Mouse (Mus musculus) bone marrow macrophage, adult 2 months (primary cell): ENCODE measurements around the gene Arl14. TPM values are rescaled to one million over a fixed set of nuclear protein-coding genes. Genes with fewer than 3 reads are reported as not detected.

ENCODE experiments used
- H3K27ac ChIP-seq: 2 replicates; pipeline ENCODE4 v1.5.1; 2012; ENCODE audit warnings: low read depth, low read length; ENCODE audit not compliant: insufficient read depth
- H3K4me1 ChIP-seq: 2 replicates; pipeline ENCODE4 v1.6.1; 2012; ENCODE audit warnings: low read length; ENCODE audit not compliant: control insufficient read depth, insufficient read depth
- H3K4me3 ChIP-seq: 2 replicates; pipeline ENCODE4 v1.5.1; 2012; ENCODE audit warnings: mild to moderate bottlenecking, low read length, moderate library complexity; ENCODE audit not compliant: insufficient read depth
- CTCF ChIP-seq: IDR thresholded peaks from 2 replicates; pipeline ENCODE4 v1.5.1; 2012; ENCODE audit warnings: low read depth, mild to moderate bottlenecking, low read length, moderate library complexity
- POLR2A ChIP-seq: IDR thresholded peaks from 2 replicates; pipeline ENCODE4 v1.6.1; 2012; ENCODE audit warnings: mild to moderate bottlenecking, low read depth, low read length, borderline replicate concordance
- polyA plus RNA-seq: library from polyadenylated mRNA; stranded (reverse); fragments of >200 nt; gene quantifications from 2 replicates; pipeline ENCODE4 v1.2.4, GENCODE M21; 2012; ENCODE audit not compliant: missing spikeins, insufficient read depth, insufficient read length

Gene Arl14
- not detected in 2 replicates for polyA plus RNA-seq

- H3K4me3 ChIP-seq, result no peak within 1 kb of the TSS
- H3K27ac ChIP-seq, result no peak within 1 kb of the TSS
- TF ChIP-seq POLR2A, result no peak
- TF ChIP-seq CTCF, result no peak
- H3K4me1 ChIP-seq, result peaks cover 3% of the 10 kb centered on the region; the same call in 1 of the 2 replicates
Measured at GRCm38 (mm10) chr3:69221806-69222501, at the start of gene Arl14. Gene Arl14 (plus strand): TSS chr3:69222419.

GRCm38 (mm10) chr3:69175229-69175628 is 47.0 kb upstream of the Arl14 start:
- H3K4me3 ChIP-seq, result no peak overlapping the region
- no peak overlapping the region for H3K27ac ChIP-seq
- no peak for TF ChIP-seq POLR2A
- no peak for TF ChIP-seq CTCF
- peaks cover 19% of the 10 kb centered on the region for H3K4me1 ChIP-seq

DNA sequence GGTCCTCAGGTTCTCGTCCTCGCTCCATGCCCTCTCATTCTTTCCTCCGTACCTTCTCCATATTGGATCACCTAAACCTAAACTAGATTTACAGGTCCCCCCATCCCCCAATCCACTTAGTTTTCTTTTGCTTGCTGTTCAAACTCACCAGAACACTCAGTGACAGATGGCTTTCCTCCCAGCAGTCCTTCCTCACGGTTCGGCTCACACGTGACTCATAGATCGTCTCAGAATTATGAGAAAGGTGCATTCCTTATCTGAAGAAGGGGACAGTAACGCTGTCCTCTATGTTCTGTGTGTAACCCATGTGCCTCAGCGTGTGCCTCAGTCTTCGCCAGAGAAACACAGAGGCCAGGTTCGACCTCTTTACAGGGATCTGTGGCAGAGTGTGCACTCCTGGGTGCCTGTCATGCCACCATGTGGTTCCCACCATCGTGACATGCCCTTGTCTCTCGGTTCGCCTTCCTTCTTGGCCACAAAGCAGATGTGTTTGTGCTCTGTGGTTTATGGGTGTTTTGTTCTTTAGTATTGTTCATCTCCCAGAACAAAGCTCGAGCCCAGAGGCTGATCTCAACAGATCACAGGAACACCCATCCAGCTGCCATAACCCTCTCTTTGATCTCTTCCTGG is 44.9 kb upstream of the Arl14 start:
- Histone ChIP-seq H3K4me3 (no peak overlapping the region), H3K4me1 (peaks cover 13% of the 10 kb centered on the region; the same call in 1 of the 2 replicates), H3K27ac (no peak overlapping the region)
- TF ChIP-seq CTCF (no peak), POLR2A (no peak)

DNA sequence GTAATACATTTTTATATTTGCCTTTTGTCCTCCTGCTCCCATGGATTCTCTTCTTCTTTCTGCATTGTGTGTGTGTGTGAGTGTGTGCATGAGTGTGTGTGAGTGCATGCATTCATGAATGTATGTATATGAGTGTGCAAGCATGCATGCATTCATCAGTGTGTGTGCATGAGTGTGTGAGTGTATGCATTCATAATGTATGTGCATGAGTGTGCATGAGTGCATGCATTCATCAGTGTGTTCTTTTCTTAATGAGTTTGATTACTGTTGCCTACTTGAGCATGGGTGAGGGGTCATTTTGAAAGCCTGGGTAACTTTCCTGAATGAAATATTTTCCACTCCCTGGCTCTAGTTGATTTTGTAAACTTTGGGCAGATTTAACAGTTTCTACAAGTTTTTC is 44.3 kb upstream of the Arl14 start:
- Histone ChIP-seq H3K4me1 (peaks cover 14% of the 10 kb centered on the region; the same call in 1 of the 2 replicates), H3K4me3 (no peak overlapping the region), H3K27ac (no peak overlapping the region)
- no peak for TF ChIP-seq CTCF
- no peak for TF ChIP-seq POLR2A

DNA sequence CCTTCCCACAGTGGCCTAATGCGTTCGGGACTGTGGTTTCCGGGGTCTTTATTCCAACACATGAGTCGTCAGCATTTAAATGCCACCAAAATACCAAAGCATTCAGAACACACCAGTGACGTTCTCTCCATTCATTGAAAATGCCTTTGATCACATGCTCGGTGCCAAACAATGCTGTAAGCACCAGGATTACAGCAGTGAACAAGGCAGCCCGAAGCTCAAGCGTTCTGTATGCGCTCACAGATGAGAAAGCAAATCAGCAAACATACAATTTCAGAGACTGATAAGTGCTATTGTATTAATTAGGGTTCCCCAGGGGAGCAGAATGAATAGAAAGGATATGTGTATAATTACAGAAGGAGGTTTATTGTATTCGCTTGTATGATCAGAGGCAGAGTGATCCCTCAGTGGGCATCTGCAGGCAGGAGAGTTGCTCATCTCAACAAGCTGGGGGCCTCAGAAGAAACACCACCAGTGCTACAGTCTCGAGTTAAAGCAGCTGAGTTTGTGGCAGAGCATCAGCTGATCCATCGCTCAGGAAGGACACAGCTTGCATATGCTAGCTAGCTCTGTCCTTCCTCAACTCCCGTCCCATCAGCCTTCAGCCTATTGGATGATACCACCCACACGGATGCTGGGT is 43.7 kb upstream of the Arl14 start:
- Histone ChIP-seq H3K4me1 (peaks cover 14% of the 10 kb centered on the region; the same call in 1 of the 2 replicates), H3K27ac (no peak overlapping the region), H3K4me3 (no peak overlapping the region)
- TF ChIP-seq POLR2A (no peak), CTCF (no peak)

DNA sequence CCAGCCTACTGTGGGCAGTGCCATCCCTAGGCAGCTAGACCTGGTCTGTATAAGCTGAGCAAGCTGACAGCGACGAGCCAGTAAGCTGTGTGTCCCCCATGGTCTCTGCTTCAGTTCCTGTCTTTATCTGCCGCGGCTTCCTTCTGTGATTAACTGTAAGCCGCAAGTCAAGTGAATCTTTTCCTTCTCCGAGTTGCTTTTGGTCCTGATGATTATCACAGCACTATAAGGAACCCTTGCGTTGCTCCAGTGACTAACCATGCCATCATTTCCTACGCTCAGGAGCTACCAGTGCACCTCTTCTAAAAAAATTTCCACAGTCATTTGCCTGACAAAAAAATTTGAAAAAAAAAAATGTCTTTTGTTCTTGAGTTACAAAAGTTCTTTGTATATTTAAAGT is 40.7 kb upstream of the Arl14 start:
- peaks cover 14% of the 10 kb centered on the region; the same call in 1 of the 2 replicates for H3K4me1 ChIP-seq
- H3K27ac ChIP-seq, result no peak overlapping the region
- TF ChIP-seq POLR2A (no peak), CTCF (no peak)
- H3K4me3 ChIP-seq, result no peak overlapping the region

GRCm38 (mm10) chr3:69182225-69182624 is 40.0 kb upstream of the Arl14 start:
- Histone ChIP-seq H3K4me1 (peaks cover 14% of the 10 kb centered on the region; the same call in 1 of the 2 replicates), H3K27ac (no peak overlapping the region), H3K4me3 (no peak overlapping the region)
- TF ChIP-seq CTCF (no peak), POLR2A (no peak)

GRCm38 (mm10) chr3:69185244-69185643 is 37.0 kb upstream of the Arl14 start:
- no peak overlapping the region for H3K27ac ChIP-seq
- H3K4me3 ChIP-seq, result no peak overlapping the region
- 0 out of 2 replicates have a peak, but pooled peaks cover 8% of the 10 kb centered on the region for H3K4me1 ChIP-seq
- TF ChIP-seq CTCF, result no peak

- H3K4me1 ChIP-seq, result 0 out of 2 replicates have a peak, but pooled peaks cover 8% of the 10 kb centered on the region
- TF ChIP-seq CTCF, result no peak
- TF ChIP-seq POLR2A, result no peak
- H3K27ac ChIP-seq, result no peak overlapping the region
- no peak overlapping the region for H3K4me3 ChIP-seq
Measured at GRCm38 (mm10) chr3:69186031-69186430, 36.2 kb upstream of the Arl14 start.

DNA sequence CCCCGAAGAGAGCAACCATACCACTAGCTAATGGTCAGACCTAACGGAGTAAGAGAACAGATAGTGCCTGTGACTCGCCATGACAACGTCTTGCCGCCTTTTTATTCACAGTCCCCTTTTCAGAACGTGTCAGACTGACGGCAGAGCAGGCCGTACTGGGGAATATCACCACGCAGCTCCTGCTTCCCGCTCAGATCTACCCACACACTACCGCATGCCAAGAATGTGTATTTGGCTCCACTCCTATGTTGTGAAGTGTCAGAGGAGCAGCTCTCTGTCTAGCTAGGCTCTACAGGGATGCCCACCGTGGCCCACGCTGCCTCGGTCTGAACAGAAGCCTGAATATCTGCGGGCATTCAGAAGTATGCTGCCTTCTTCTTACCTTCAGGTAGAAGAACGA is 35.6 kb upstream of the Arl14 start:
- no peak for TF ChIP-seq POLR2A
- no peak for TF ChIP-seq CTCF
- Histone ChIP-seq H3K4me3 (no peak overlapping the region), H3K27ac (no peak overlapping the region), H3K4me1 (0 out of 2 replicates have a peak, but pooled peaks cover 4% of the 10 kb centered on the region)
